Mouse (Mus musculus) cerebellum, adult (tissue): ENCODE data around the gene Rgl1.

Experiments
- ATAC-seq: cut with Nextera tagmentation; 2 replicates; pipeline ENCODE4 v1.9.2; 2017; ENCODE audit warnings: mild to moderate bottlenecking, moderate library complexity, mixed read lengths; ENCODE audit not compliant: insufficient number of reproducible peaks, low FRiP score, low TSS enrichment

Gene Rgl1

GRCm38 (mm10) chr1:152766032-152766772 is at the start of gene Rgl1, which contains the start of gene Arpc5:
TSS of gene Rgl1 (minus strand) at chr1:152766351.
TSS of gene Arpc5 (plus strand) at chr1:152766542.
- ATAC-seq = peak; percentile 95

DNA sequence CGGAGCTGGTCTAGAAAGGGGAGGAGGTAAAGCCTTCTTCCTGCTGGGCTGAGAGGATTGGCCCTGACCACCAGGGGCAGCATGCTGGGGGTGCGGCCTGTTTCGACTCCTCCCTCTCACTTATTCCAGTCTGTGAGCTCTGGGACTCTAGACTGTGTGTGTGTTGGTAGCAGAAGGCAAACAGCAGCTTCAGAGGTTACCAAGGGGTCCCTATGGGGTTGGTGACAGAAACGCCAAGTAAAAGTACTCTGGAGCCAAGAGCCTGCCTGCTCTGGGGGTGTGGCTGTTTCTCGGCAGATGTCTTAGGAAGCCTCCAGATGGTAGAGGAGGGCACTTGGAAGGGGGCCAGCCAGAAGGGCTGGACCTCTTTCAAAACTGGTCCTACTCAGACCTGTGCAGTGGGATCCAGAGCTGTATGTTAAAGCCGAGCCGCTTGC is 49.1 kb upstream of the Rgl1 start:
- peak; percentile 52 for ATAC-seq

- no peak for ATAC-seq
These were observed 44.6 kb upstream of the Rgl1 start for GRCm38 (mm10) chr1:152810533-152811439.

DNA sequence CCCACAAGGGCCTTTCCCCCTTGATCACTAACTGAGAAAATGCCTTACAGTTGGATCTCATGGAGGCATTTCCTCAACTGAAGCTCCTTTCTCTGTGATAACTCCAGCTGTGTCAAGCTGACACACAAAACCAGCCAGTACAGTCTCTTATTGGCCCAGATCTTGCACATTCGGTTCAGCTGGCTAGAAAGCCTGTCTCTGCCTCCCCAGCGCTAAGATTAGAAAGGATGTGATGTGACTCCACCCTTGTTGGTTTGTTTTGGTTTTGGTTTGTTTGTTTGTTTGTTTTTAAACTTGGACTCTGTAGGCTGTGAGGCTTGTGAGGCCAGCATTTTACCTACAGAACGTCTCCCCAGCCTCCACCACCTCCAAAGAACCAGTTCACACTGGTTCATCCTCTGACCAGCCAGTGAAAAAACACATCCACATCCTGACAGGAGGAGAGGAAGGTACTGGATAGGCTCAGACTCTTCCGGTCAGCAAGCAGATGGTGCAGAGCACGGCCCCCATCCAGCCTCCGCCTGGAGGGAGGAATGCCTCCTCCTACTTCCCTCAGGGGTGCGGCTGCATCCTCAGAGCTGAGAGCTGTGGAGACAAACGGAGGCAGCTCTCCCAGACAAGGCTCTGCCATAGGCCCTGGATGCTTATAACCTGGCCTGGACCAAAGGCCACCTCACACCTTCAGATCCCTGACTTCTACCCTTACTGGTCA is 43.5 kb upstream of the Rgl1 start:
- peak; percentile 56; the same call in 1 of the 2 replicates for ATAC-seq

DNA sequence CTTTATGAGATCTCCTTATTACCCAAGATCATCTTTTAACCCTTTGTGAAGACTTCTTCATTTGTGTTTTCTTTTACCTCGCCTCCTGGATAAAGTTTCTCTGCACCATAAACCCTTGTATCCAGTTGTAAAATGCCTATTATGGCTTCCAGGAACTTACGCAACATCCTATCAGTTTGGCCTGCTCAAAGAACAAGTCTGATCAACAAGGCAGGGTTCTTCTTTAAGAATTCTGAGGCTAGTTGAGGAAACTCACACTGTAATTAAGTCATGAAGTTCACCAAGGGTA is 42.2 kb upstream of the Rgl1 start:
- no peak for ATAC-seq

- ATAC-seq = no peak
These were observed 41.7 kb upstream of the Rgl1 start for GRCm38 (mm10) chr1:152807619-152808391.

- ATAC-seq = no peak
These were observed 38.8 kb upstream of the Rgl1 start for GRCm38 (mm10) chr1:152804907-152805306.

- ATAC-seq = no peak
These were observed 34.6 kb upstream of the Rgl1 start for GRCm38 (mm10) chr1:152800633-152801176.

DNA sequence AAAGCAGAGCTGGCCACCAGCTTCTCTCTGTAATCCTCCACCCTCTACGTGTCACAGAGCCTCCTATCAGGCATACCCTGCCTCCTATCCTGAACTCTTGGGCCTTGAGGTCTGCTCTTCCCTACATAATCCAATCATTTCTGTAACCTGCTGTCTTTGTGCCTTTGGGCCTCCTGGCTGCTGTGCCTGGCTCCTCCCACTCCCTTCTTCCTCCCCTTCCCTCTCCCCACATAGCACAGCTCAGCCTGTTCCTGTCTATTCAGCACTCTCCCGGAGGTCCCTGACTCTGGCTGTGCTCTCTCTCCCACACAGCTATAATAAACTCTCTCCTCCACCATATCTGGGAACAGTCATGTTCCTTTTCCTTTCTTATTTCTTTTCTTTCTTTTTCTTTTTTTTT is 33.7 kb upstream of the Rgl1 start, which contains the start of gene Ncf2:
Ncf2 (plus strand) TSS at position 298 of the 400 bp plus-strand sequence.
- ATAC-seq = no peak

- ATAC-seq = no peak
These were observed 32.0 kb upstream of the Rgl1 start for GRCm38 (mm10) chr1:152798125-152798524.

- ATAC-seq = no peak
These were observed 30.6 kb upstream of the Rgl1 start for GRCm38 (mm10) chr1:152796683-152797263.

GRCm38 (mm10) chr1:152795688-152796255 is 29.6 kb upstream of the Rgl1 start:
- no peak for ATAC-seq

DNA sequence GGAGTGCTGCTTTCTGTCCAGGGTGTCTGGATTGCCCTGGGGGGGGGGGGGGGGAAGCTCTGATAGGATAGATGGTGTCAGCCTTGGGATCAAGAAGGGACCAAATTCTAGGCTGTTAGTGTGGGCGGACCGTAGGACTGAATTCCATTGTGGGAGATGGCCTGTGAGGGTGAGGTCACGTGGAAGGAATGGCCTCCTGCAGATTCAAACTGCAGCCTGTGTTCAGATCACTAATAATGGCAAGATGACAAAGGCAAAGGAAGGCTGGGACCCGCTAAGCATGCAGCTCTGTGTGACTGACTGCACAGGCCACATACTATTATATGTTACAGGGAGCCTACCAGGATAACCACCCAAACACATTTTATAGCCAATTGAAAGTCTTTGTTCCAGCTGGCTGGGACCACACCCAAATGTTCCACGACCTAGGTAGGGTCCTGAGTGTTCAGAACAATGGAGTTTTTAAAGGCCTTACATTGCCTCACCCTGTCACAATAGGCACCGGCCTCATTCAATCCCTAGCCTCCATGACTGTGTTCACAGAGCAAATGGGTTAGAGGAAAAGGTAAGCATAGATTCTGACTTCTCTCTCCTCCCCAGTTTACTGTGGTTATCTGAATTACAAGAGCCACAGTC is 27.5 kb upstream of the Rgl1 start:
- no peak for ATAC-seq

DNA sequence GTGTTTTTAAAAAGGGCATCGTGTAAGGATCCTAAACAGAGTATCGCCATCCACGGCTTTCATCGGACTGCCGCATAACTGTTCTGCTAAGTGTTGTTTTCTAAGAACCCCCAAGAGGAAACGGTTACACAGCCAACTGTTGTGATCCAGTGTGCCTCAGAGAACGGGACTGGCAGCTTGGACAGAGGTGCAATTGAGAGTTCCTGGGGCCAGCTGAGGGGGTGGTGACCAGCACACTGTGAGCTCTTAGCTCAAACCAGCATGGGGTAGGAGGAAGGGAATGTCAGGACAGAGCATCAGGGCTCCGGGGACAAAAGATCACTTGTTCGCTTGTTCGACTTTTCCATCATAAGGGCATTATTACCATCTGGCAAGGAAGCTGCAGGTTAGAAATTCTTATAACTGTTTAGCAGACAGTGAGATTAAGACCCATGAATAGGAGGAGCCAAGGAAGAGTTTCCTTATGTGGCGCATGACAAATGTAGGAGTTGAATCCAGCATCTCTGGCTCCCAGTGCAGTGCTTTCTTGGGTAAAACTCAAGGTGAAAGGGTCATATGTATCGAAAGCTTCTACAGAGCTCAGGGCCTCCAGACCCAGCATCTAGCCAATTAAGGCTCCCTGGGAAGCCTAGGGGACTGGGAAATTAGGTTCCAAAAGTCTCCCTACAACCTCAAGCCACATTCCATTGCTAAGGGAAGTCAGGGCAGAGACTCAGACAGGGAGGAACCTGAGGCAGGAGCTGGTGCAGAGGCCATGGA is 26.8 kb upstream of the Rgl1 start:
- ATAC-seq = no peak

DNA sequence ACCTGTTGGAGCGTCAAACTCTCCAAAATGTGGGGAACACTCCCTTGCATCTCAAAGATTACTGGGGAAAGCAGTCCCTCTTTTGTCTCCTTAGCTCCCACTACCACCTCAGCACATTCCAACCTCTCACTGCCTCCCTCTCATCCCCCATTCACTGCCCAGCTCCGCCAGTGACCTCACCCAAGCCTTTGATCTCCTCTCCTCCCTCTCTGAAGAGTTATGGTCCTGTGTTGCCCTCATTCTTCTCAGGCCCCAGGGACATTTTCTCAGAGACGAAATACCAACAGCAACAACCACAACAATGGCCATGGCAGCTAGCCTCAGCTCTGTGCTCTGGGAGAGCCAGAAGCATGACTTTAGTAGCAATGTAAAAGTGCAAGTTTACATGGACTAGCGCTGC is 25.1 kb upstream of the Rgl1 start:
- ATAC-seq = no peak

GRCm38 (mm10) chr1:152790821-152791220 is 24.7 kb upstream of the Rgl1 start:
- ATAC-seq = no peak

GRCm38 (mm10) chr1:152790254-152790653 is 24.1 kb upstream of the Rgl1 start:
- ATAC-seq = no peak

- ATAC-seq = no peak
These were observed 22.0 kb upstream of the Rgl1 start for GRCm38 (mm10) chr1:152788121-152788660.
